Mouse (Mus musculus) midbrain, embryonic 16.5 days (tissue): ENCODE results near the gene Umps. TPM values are rescaled to one million over a fixed set of nuclear protein-coding genes. Genes with fewer than 3 reads are reported as not detected.

Experiments used
- ATAC-seq: fragments of 200-750 bp; cut with Nextera tagmentation; 2 replicates; pipeline ENCODE4 v1.8.0; 2017; ENCODE audit warnings: moderate TSS enrichment
- H3K27ac ChIP-seq: fragments of 300-500 bp; sonication (generic); 2 replicates; pipeline ENCODE4 v1.5.1; 2014; ENCODE audit warnings: mild to moderate bottlenecking, low read length, mixed read lengths
- H3K27me3 ChIP-seq: fragments of 300-500 bp; sonication (generic); 2 replicates; pipeline ENCODE4 v1.6.1; 2014; ENCODE audit warnings: low read depth, low read length, mixed read lengths; ENCODE audit not compliant: control insufficient read depth, insufficient read depth
- H3K36me3 ChIP-seq: fragments of 300-500 bp; sonication (generic); 2 replicates; pipeline ENCODE4 v1.6.1; 2014; ENCODE audit warnings: mild to moderate bottlenecking, low read length, moderate library complexity, mixed read lengths; ENCODE audit not compliant: control insufficient read depth, insufficient read depth
- H3K4me1 ChIP-seq: fragments of 300-500 bp; sonication (generic); 2 replicates; pipeline ENCODE4 v1.6.1; 2014; ENCODE audit warnings: mild to moderate bottlenecking, low read length, mixed read lengths; ENCODE audit not compliant: control insufficient read depth, insufficient read depth
- H3K4me2 ChIP-seq: fragments of 300-500 bp; sonication (generic); 2 replicates; pipeline ENCODE4 v1.6.1; 2014; ENCODE audit warnings: mild to moderate bottlenecking, low read length, mixed read lengths
- H3K4me3 ChIP-seq: fragments of 300-500 bp; sonication (generic); 2 replicates; pipeline ENCODE4 v1.5.1; 2014; ENCODE audit warnings: low read depth, mild to moderate bottlenecking, low read length, moderate library complexity, mixed read lengths
- H3K9ac ChIP-seq: fragments of 300-500 bp; sonication (generic); 2 replicates; pipeline ENCODE4 v1.6.1; 2014; ENCODE audit warnings: low read depth, low read length, mixed read lengths
- H3K9me3 ChIP-seq: fragments of 300-500 bp; sonication (generic); replicated peaks from 2 replicates; pipeline ENCODE4 v1.6.1; 2014; ENCODE audit warnings: mild to moderate bottlenecking, low read length, mixed read lengths; ENCODE audit not compliant: control insufficient read depth, poor library complexity, severe bottlenecking
- WGBS: fragments of 180-500 bp; shearing (Covaris S2); extraction: QIAGEN DNeasy Blood & Tissue Kit; methylation state at CpG from one replicate; pipeline ENCODE4 v1.1.7; 2014; 5-methylcytosine and 5-hydroxymethylcytosine counted together
- polyA plus RNA-seq: library from polyadenylated mRNA; unstranded; fragments of >200 nt; fragmentation: Nextera tagmentation; extraction: Ambion mirVana; gene quantifications from 2 replicates; pipeline ENCODE4 v1.2.1, GENCODE M21; 2015

Gene Umps
- polyA plus RNA-seq, 1 experiment from 2014 or later, result 24.1 TPM

GRCm38 (mm10) chr16:33998011-33998410, 31.2 kb upstream of the Umps start:
- H3K9me3 ChIP-seq, result no peaks in the 10 kb centered on the region
- no peak overlapping the region for H3K9ac ChIP-seq
- WGBS, result 86% methylated on average over 6 of the region's 6 CpGs
- no peak overlapping the region for H3K4me3 ChIP-seq
- H3K27me3 ChIP-seq, result no peaks in the 10 kb centered on the region
- ATAC-seq, result no peak
- H3K4me1 ChIP-seq, result no peaks in the 10 kb centered on the region
- no peaks in the 10 kb centered on the region for H3K36me3 ChIP-seq
- no peak overlapping the region for H3K27ac ChIP-seq
- H3K4me2 ChIP-seq, result no peak overlapping the region

DNA sequence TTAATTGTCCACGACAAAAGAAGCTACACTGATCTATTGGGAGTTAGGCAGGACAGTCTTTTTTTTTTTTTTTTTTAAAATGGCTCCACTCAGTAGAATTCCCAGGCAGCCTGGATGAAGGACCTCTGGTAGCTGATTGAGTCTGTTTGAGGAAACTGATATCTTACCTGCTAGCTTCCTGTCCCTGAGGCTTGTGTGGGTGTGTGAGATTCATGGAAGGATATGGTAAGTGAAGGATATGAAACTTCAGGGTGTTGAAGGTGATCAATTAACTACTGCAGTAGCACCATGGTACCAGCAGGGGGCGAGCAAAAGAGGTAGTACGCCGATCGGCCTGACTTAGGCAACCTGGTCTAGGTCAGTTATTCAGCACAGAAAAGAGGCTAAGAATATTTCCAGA, 29.2 kb upstream of the Umps start:
- 0 out of 2 replicates have a peak, but pooled peaks have one; percentile 6 for ATAC-seq
- Histone ChIP-seq H3K4me1 (no peaks in the 10 kb centered on the region), H3K27me3 (no peaks in the 10 kb centered on the region), H3K36me3 (no peaks in the 10 kb centered on the region), H3K27ac (no peak overlapping the region), H3K9ac (no peak overlapping the region), H3K9me3 (no peaks in the 10 kb centered on the region), H3K4me3 (no peak overlapping the region), H3K4me2 (no peak overlapping the region)
- 7% methylated on average over 5 of the region's 5 CpGs for WGBS

- ATAC-seq, result no peak
- Histone ChIP-seq H3K36me3 (no peaks in the 10 kb centered on the region), H3K27me3 (no peaks in the 10 kb centered on the region), H3K9me3 (no peaks in the 10 kb centered on the region), H3K4me2 (no peak overlapping the region), H3K4me1 (no peaks in the 10 kb centered on the region), H3K27ac (no peak overlapping the region), H3K4me3 (no peak overlapping the region), H3K9ac (no peak overlapping the region)
- WGBS, result 86% methylated on average over 3 of the region's 3 CpGs
These were observed 28.7 kb upstream of the Umps start for GRCm38 (mm10) chr16:33995496-33995895.

- no peak overlapping the region for H3K4me2 ChIP-seq
- H3K4me3 ChIP-seq, result no peak overlapping the region
- no peak overlapping the region for H3K27ac ChIP-seq
- H3K27me3 ChIP-seq, result no peaks in the 10 kb centered on the region
- 81% methylated on average over 6 of the region's 6 CpGs for WGBS
- no peaks in the 10 kb centered on the region for H3K36me3 ChIP-seq
- ATAC-seq, result no peak
- H3K9me3 ChIP-seq, result no peaks in the 10 kb centered on the region
- H3K9ac ChIP-seq, result no peak overlapping the region
- no peaks in the 10 kb centered on the region for H3K4me1 ChIP-seq
These were observed 27.5 kb upstream of the Umps start for GRCm38 (mm10) chr16:33994321-33994720.

DNA sequence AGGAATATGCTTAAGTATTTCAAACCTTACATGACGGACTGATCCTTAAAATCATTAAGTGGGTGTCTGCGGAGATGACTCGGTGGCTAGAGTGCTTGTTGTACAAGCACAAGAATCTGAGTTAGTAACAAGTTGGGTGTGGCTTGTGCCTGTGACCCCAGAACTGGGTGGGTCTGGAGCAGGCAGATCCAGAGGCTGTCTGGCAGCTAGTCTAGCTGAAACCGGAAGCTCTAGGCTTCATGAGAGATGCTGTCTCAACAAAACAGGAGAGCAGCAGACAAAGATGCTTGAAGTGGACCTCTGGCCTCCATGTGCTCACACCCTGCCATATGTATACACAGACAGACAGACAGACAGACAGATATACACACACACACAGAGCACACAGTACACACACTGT, 23.9 kb upstream of the Umps start:
- no peak for ATAC-seq
- 89% methylated on average over 4 of the region's 4 CpGs for WGBS
- Histone ChIP-seq H3K4me2 (no peak overlapping the region), H3K9ac (no peak overlapping the region), H3K4me1 (no peaks in the 10 kb centered on the region), H3K27ac (no peak overlapping the region), H3K36me3 (no peaks in the 10 kb centered on the region), H3K27me3 (no peaks in the 10 kb centered on the region), H3K4me3 (no peak overlapping the region), H3K9me3 (no peaks in the 10 kb centered on the region)

DNA sequence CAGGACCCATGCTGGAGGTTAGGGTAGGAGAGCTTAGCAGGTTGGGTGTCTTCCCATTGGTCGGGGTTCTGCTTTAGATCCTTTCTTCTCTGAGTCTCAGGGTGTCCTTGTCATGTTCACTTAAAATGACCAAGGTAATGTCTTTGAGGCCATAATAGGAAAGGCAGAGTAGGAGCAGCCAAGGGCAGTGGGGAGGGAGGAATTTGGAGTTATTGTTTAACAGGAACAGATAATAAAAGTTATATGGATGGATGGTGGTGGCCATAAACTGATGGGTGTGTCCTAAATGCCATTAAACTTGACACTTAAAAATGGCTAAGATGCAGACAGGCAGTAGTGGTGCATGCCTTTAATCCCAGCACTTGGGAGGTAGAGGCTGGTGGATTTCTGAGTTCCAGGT, 22.3 kb upstream of the Umps start:
- no peak for ATAC-seq

GRCm38 (mm10) chr16:33988358-33989012, 21.6 kb upstream of the Umps start:
- Histone ChIP-seq H3K36me3 (no peaks in the 10 kb centered on the region), H3K27ac (no peak overlapping the region), H3K4me1 (no peaks in the 10 kb centered on the region), H3K9ac (no peak overlapping the region), H3K27me3 (no peaks in the 10 kb centered on the region), H3K4me2 (no peak overlapping the region), H3K4me3 (no peak overlapping the region), H3K9me3 (no peaks in the 10 kb centered on the region)
- 63% methylated on average over 17 of the region's 17 CpGs for WGBS
- no peak for ATAC-seq

More for the DNA sequence above, 22.3 kb upstream of the Umps start:
- Histone ChIP-seq H3K27me3 (no peaks in the 10 kb centered on the region), H3K9me3 (no peaks in the 10 kb centered on the region), H3K4me3 (no peak overlapping the region), H3K4me2 (no peak overlapping the region), H3K36me3 (no peaks in the 10 kb centered on the region), H3K27ac (no peak overlapping the region), H3K4me1 (no peaks in the 10 kb centered on the region), H3K9ac (no peak overlapping the region)
- WGBS, result 79% methylated on average over 1 of the region's 1 CpGs

- Histone ChIP-seq H3K4me3 (no peak overlapping the region), H3K4me1 (no peaks in the 10 kb centered on the region), H3K9me3 (no peaks in the 10 kb centered on the region), H3K27ac (no peak overlapping the region), H3K4me2 (no peak overlapping the region), H3K9ac (no peak overlapping the region), H3K27me3 (no peaks in the 10 kb centered on the region), H3K36me3 (no peaks in the 10 kb centered on the region; the same call in 1 of the 2 replicates)
- 91% methylated on average over 7 of the region's 7 CpGs for WGBS
- no peak for ATAC-seq
These were observed 20.2 kb upstream of the Umps start for GRCm38 (mm10) chr16:33986993-33987392.

- H3K9me3 ChIP-seq, result no peaks in the 10 kb centered on the region
- WGBS, result 91% methylated on average over 6 of the region's 6 CpGs
- no peak overlapping the region for H3K4me3 ChIP-seq
- no peak overlapping the region for H3K27ac ChIP-seq
- ATAC-seq, result no peak
- no peak overlapping the region for H3K9ac ChIP-seq
- H3K36me3 ChIP-seq, result no peaks in the 10 kb centered on the region; the same call in 1 of the 2 replicates
- no peaks in the 10 kb centered on the region for H3K4me1 ChIP-seq
- no peaks in the 10 kb centered on the region for H3K27me3 ChIP-seq
- no peak overlapping the region for H3K4me2 ChIP-seq
These were observed 18.5 kb upstream of the Umps start for GRCm38 (mm10) chr16:33985372-33985771.
